Mouse (Mus musculus) adrenal gland, postnatal 10 days (tissue): Measurements from ENCODE around the gene Klhl8. TPM values are rescaled to one million over a fixed set of nuclear protein-coding genes. Genes with fewer than 3 reads are reported as not detected.
"Not testable (repeated sequence)": the region's sequence is repeated elsewhere in the genome, so short reads cannot be mapped to it uniquely, and the experiment has no call there.

ENCODE experiments used
- DNase-seq: peaks from one replicate; pipeline ENCODE4 v3.0.0; 2021; ENCODE audit warnings: mixed read lengths
- long read RNA-seq, 2 experiments: library from polyadenylated mRNA; stranded (forward); transcript quantifications; one replicate each; pipeline ENCODE4 v2.0.0; 2021
- total RNA-seq, 2 experiments: library from RNA; stranded (reverse); gene quantifications; 2 replicates each; pipeline ENCODE4 v1.2.3; 2021

Klhl8 gene
- 10 to 100 TPM; 12.0 to 15.7 TPM for total RNA-seq
- long read RNA-seq, experiment 1, transcript Klhl8-201 (10 exons, 3,193 nt) = major isoform, 15 of 34 reads
- long read RNA-seq, experiment 1, partial matches to known transcripts = 3 of 34 reads
- long read RNA-seq, experiment 1, other reads (novel, unspliced or antisense) = 16 of 34 reads
- long read RNA-seq, experiment 2, transcript Klhl8-201 (10 exons, 3,193 nt) = major isoform, 19 of 34 reads
- long read RNA-seq, experiment 2, partial matches to known transcripts = 0 of 34 reads
- long read RNA-seq, experiment 2, other reads (novel, unspliced or antisense) = 15 of 34 reads

- peak; percentile 92 for DNase-seq
Observed at GRCm38 (mm10) chr5:103910748-103911409, at the start of gene Klhl8. Gene Klhl8, minus strand, starts transcription at chr5:103911259.

- no peak for DNase-seq
Observed at GRCm38 (mm10) chr5:103954638-103955037, 43.6 kb upstream of the Klhl8 start.

GRCm38 (mm10) chr5:103953135-103954083, 42.4 kb upstream of the Klhl8 start:
- DNase-seq = peak; percentile 19

- not testable (repeated sequence) for DNase-seq
Observed at GRCm38 (mm10) chr5:103950138-103950537, 39.1 kb upstream of the Klhl8 start.

GRCm38 (mm10) chr5:103943183-103943582, 32.1 kb upstream of the Klhl8 start:
- DNase-seq = no peak

GRCm38 (mm10) chr5:103939856-103940255, 28.8 kb upstream of the Klhl8 start:
- no peak for DNase-seq

- no peak for DNase-seq
Observed at GRCm38 (mm10) chr5:103939350-103939652, 28.2 kb upstream of the Klhl8 start.

GRCm38 (mm10) chr5:103938547-103939349, 27.7 kb upstream of the Klhl8 start:
- DNase-seq = no peak

GRCm38 (mm10) chr5:103936906-103937589, 26.0 kb upstream of the Klhl8 start:
- DNase-seq = peak; percentile 47

GRCm38 (mm10) chr5:103931924-103932323, 20.9 kb upstream of the Klhl8 start:
- DNase-seq = not testable (repeated sequence)

- DNase-seq = no peak
Observed at GRCm38 (mm10) chr5:103930511-103930910, 19.5 kb upstream of the Klhl8 start.

GRCm38 (mm10) chr5:103928196-103928550, 17.1 kb upstream of the Klhl8 start:
- DNase-seq = no peak

GRCm38 (mm10) chr5:103927429-103928195, 16.6 kb upstream of the Klhl8 start:
- DNase-seq = peak; percentile 96

- DNase-seq = peak; percentile 30
Observed at GRCm38 (mm10) chr5:103926398-103926797, 15.3 kb upstream of the Klhl8 start.

GRCm38 (mm10) chr5:103923755-103924154, 12.7 kb upstream of the Klhl8 start:
- DNase-seq = no peak

- DNase-seq = no peak
Observed at GRCm38 (mm10) chr5:103923101-103923500, 12.0 kb upstream of the Klhl8 start.

- no peak for DNase-seq
Observed at GRCm38 (mm10) chr5:103922436-103922835, 11.4 kb upstream of the Klhl8 start.

- DNase-seq = no peak
Observed at GRCm38 (mm10) chr5:103919497-103919896, 8.4 kb upstream of the Klhl8 start.

GRCm38 (mm10) chr5:103918233-103918632, 7.2 kb upstream of the Klhl8 start:
- DNase-seq = no peak

GRCm38 (mm10) chr5:103917357-103917895, 6.4 kb upstream of the Klhl8 start:
- no peak for DNase-seq
